Mouse (Mus musculus) frontal cortex, adult (tissue): ENCODE data around the gene Glrx.
A peak's percentile ranks its signal among the peaks of the same experiment; 100 is the strongest.
"Not testable (repeated sequence)": the region's sequence is repeated elsewhere in the genome, so short reads cannot be mapped to it uniquely, and the experiment has no call there.

Source experiments
- ATAC-seq: cut with Nextera tagmentation; 2 replicates; pipeline ENCODE4 v1.9.2; 2017; ENCODE audit warnings: mild to moderate bottlenecking, moderate library complexity, mixed read lengths; ENCODE audit not compliant: low TSS enrichment

Glrx gene

GRCm38 (mm10) chr13:75839719-75840481 lies at the start of gene Glrx:
Glrx (plus strand) TSS chr13:75839868.
- ATAC-seq = peak; percentile 91

- ATAC-seq = peak; percentile 80
These were observed 49.0 kb upstream of the Glrx start for GRCm38 (mm10) chr13:75790550-75791205.

- ATAC-seq = no peak
These were observed 45.6 kb upstream of the Glrx start for GRCm38 (mm10) chr13:75793863-75794629.

GRCm38 (mm10) chr13:75797369-75798141 lies 42.1 kb upstream of the Glrx start:
- ATAC-seq = peak; percentile 90

- no peak for ATAC-seq
These were observed 41.0 kb upstream of the Glrx start for GRCm38 (mm10) chr13:75798413-75799302.

GRCm38 (mm10) chr13:75799421-75799820 lies 40.2 kb upstream of the Glrx start:
- ATAC-seq = no peak

GRCm38 (mm10) chr13:75807969-75808368 lies 31.7 kb upstream of the Glrx start:
- ATAC-seq = no peak

GRCm38 (mm10) chr13:75809957-75810356 lies 29.7 kb upstream of the Glrx start:
- ATAC-seq = no peak

GRCm38 (mm10) chr13:75817183-75817582 lies 22.5 kb upstream of the Glrx start:
- no peak for ATAC-seq

- ATAC-seq = no peak
These were observed 21.2 kb upstream of the Glrx start for GRCm38 (mm10) chr13:75818486-75818885.

GRCm38 (mm10) chr13:75818945-75819706 lies 20.5 kb upstream of the Glrx start:
- no peak for ATAC-seq

- ATAC-seq = 0 out of 2 replicates have a peak, but pooled peaks have one; percentile 27
These were observed 19.8 kb upstream of the Glrx start for GRCm38 (mm10) chr13:75819898-75820297.

GRCm38 (mm10) chr13:75822366-75822765 lies 17.3 kb upstream of the Glrx start:
- ATAC-seq = not testable (repeated sequence)

GRCm38 (mm10) chr13:75823201-75823600 lies 16.5 kb upstream of the Glrx start:
- ATAC-seq = no peak

- ATAC-seq = no peak
These were observed 14.9 kb upstream of the Glrx start for GRCm38 (mm10) chr13:75824611-75825319.

GRCm38 (mm10) chr13:75825388-75825787 lies 14.3 kb upstream of the Glrx start:
- no peak for ATAC-seq

- ATAC-seq = no peak
These were observed 9.0 kb upstream of the Glrx start for GRCm38 (mm10) chr13:75830708-75831107.

- no peak for ATAC-seq
These were observed 8.0 kb upstream of the Glrx start for GRCm38 (mm10) chr13:75831710-75832109.

GRCm38 (mm10) chr13:75832697-75833096 lies 7.0 kb upstream of the Glrx start:
- no peak for ATAC-seq
